Mouse (Mus musculus) neural tube, embryonic 10.5 days (tissue): Measurements from ENCODE around the gene 1700008P02Rik.
"Not testable (repeated sequence)": the region's sequence is repeated elsewhere in the genome, so short reads cannot be mapped to it uniquely, and the experiment has no call there.

Experiments used
- DNase-seq: peaks from one replicate; pipeline ENCODE4 v3.0.0-alpha.2; 2017; ENCODE audit warnings: low spot score; ENCODE audit errors: extremely low spot score

1700008P02Rik gene

GRCm38 (mm10) chr3:6620343-6620742 lies at the start of gene 1700008P02Rik:
TSS of gene 1700008P02Rik (minus strand) at chr3:6620443.
- DNase-seq, result no peak

GRCm38 (mm10) chr3:6649411-6649810 lies 29.2 kb upstream of the 1700008P02Rik start:
- DNase-seq, result no peak

GRCm38 (mm10) chr3:6638151-6638550 lies 17.9 kb upstream of the 1700008P02Rik start:
- DNase-seq, result not testable (repeated sequence)

- no peak for DNase-seq
Observed at GRCm38 (mm10) chr3:6634256-6634655, 14.0 kb upstream of the 1700008P02Rik start.

- no peak for DNase-seq
Observed at GRCm38 (mm10) chr3:6617881-6618280, 2.4 kb downstream of the 1700008P02Rik start.
